Mouse (Mus musculus) forelimb bud, embryonic 11.5 days (tissue): Measurements from ENCODE around the gene Golga2.
A peak's percentile ranks its signal among the peaks of the same experiment; 100 is the strongest.

Experiments used
- DNase-seq: peaks from one replicate; pipeline ENCODE4 v3.0.0-alpha.2; 2012; ENCODE audit warnings: low read depth, low spot score

The Golga2 gene

DNA sequence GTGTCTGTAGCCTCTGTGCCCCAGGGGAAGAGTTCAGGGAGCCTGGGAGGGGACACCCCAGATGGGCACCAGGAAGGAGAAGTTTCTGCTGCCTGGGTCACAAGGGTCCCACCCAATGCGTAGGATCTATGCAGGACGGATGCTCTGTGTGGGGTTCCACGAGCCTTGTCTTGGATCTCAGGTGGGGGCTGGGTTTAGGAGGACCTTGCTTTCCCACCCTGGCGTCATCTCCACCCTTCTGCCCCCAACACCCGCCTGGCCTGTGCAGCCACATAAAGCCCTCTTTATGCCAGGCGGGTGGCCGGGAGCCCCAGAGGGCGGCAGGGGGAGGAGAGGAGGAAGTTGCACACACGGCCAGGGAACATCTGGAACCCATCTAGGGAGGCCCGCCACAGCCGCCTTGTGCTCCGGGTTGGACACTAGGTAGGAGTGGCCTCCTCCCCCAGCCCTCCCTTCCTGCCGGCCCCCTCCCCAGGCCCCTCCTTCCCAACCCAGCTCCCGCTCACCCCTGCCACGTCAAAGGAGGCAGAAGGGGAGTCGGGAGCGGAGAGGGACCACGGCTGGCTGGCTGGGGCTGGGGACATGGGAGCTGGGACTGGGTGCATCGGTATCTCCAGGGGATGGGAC is 30.7 kb downstream of the Golga2 start:
- peak; percentile 96 for DNase-seq

- DNase-seq = peak; percentile 62
Measured at GRCm38 (mm10) chr2:32318709-32319585, 31.8 kb downstream of the Golga2 start.

GRCm38 (mm10) chr2:32319586-32320580 is 32.7 kb downstream of the Golga2 start:
- DNase-seq = peak; percentile 93

GRCm38 (mm10) chr2:32320721-32321120 is 33.5 kb downstream of the Golga2 start:
- DNase-seq = no peak

DNA sequence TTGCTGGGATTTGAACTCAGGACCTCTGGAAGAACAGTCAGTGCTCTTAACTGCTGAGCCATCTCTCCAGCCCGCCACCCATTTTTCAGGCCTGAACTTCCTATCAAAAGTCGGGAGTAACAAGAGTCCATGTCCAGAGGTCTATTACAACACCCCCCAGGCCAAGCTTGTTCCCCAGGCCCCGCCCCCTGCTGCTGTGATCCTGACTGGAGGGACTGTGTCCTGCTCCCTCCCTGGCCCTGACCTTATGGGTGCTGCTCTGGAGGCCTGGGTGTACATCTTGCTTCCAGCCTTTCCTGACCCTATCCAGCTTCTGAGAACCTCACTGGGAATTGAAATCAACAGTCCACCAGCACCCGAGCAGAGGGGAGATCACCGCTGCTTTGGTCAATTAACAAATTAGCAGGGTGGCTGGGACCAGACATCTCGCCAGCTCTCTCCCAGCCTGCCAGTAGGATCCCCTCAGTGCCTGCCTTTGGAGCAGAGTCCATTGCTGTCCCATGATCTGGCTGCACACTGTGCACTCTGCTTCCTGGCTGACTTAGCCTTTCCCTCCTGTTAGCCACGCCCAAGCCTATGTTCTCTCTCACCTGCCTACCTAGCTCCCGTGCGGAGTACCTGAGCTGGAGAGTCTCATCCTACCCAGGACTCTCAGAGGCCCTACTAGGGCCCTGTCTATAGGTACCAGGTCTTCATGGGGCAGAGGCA is 34.6 kb downstream of the Golga2 start:
- DNase-seq = no peak

DNA sequence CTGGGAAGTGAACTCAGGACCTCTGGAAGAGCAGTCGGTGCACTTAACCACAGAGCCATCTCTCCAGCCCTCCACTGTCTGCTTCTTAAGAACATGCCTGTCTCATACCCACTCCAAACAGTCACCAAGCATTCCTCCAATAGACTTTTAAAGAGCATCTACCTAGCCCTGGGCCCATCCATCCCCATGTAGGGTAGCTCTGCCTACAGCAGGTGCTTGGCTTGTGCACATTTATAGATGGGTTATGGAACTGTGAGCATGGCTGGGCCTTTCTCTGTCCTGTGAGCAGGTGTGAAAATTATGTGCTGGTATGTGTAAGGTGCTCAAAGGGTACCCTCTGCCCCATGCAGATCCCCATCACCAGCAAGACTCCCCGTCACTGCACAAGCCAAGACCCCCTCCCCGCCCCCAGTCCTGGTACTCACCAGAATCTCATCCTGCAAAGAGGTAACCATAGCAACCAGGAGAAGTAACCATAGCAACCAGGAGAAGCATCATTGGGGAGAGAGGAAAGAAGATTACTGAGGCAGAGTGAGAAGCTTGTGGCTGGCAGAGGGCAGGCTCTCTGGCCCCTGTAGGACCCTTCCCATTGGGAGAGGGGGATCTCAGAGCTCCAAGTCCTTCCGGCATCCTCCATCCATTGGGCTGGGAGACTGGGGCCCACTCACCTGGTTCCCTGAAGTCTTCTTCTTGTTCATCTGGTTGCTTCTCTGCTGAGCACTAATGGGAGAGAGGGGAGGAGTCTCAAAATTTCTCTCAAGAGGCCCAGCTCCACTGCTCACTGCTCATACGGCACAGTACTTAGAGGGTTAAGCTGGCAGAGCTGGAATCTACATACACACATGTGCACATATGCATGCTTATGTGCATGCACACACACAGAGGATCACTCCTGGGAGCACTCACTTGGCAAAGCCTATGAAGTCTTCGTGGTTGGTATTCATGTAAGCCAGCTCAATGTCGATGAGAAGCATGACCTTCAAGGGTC is 35.9 kb downstream of the Golga2 start:
- DNase-seq = no peak

GRCm38 (mm10) chr2:32324322-32324721 is 37.1 kb downstream of the Golga2 start:
- no peak for DNase-seq

DNA sequence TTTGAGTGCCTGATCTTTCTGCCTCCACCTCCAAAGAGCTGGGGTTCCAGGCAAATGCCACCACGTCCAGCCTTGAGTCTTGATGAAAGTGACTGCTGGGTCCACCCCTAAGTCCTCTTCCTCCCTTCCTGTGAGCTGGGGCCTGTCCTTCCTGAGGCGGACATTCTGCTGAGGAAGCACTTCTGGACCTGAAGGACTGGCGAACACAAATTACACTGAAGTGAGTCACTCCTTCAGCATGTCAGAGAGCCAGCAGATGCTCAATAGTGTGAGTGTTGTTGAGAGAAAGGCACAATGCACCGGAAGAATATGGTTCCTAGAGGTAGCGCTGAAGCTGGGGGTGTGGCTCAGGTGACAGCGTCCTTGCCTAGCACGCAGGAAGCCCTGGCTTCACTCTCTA is 38.2 kb downstream of the Golga2 start:
- DNase-seq = no peak

DNA sequence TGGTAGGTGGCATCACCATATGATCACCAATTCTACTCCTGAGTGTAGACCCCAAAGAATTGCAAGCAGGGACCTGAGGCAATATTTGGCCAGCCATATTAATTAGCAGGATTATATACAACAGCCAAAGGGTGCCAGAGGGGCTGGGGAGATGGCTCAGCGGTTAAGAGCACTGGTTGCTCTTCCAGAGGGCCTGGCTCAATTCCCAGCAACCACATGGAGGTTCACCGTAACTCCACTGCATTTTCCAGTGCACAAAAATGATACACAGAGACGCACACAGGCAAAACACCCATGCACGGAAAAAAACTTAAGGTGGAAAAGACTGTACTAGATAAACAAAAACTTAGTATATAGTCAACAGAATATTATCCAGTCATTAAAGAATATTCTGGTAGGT is 40.0 kb downstream of the Golga2 start:
- no peak for DNase-seq

GRCm38 (mm10) chr2:32328911-32329460 is 41.8 kb downstream of the Golga2 start:
- no peak for DNase-seq

DNA sequence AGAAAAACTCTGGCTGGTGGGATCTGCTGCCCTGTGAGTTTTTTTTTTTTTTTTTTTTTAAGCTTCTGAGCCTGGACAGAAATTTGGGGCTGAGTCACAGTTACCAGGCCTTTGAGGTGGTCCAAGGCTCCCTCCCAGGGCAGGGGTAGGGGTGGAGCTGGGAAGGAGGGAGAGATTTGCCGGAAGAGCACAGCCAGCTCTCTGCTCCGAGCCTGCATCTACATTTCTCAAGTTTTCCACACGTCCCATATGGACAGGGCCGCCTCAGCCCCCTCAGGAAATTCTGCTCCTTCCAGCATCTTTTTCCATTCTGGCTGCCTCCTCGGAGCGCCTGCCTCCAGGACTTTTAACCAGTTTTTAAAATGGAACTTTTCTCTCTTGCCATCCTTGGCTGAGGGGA is 42.3 kb downstream of the Golga2 start:
- DNase-seq = no peak

GRCm38 (mm10) chr2:32332159-32332558 is 45.0 kb downstream of the Golga2 start:
- no peak for DNase-seq

GRCm38 (mm10) chr2:32335888-32336287 is 48.7 kb downstream of the Golga2 start:
- no peak for DNase-seq

DNA sequence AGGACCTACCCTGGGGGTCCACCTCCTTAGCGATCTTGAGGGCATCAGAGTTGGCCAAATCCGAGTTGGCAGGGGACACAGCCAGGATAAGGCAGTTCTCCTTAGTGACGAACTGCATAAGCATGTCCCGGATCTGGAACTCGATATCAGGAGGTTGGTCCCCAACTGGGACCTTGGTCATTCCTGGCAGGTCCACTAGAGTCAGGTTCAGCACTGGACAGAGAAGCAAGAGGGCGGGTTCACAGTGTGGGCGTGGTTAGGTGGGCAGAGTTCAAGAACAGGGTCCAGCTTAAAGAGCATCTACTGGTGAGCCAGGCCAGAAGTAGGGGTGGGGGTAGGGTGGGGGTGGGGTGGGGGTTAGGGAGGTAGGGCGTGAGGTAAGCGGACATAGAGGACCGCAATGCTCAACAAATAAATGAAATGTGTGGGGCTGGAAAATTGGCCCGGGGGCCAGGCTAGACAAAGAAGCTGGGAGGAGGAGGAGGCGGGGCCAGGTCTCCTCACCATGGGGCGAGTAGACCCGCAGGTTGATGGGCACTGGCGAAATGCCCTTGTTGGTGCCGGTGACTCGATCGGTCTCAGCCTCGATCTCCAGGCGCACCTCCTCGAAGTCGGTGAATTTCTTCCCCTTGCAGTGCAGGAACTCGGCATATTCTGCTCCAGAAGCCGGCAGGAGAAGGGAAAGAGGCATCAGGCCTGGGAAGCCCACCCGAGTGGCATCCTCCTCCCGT is 52.9 kb downstream of the Golga2 start:
- DNase-seq = no peak

DNA sequence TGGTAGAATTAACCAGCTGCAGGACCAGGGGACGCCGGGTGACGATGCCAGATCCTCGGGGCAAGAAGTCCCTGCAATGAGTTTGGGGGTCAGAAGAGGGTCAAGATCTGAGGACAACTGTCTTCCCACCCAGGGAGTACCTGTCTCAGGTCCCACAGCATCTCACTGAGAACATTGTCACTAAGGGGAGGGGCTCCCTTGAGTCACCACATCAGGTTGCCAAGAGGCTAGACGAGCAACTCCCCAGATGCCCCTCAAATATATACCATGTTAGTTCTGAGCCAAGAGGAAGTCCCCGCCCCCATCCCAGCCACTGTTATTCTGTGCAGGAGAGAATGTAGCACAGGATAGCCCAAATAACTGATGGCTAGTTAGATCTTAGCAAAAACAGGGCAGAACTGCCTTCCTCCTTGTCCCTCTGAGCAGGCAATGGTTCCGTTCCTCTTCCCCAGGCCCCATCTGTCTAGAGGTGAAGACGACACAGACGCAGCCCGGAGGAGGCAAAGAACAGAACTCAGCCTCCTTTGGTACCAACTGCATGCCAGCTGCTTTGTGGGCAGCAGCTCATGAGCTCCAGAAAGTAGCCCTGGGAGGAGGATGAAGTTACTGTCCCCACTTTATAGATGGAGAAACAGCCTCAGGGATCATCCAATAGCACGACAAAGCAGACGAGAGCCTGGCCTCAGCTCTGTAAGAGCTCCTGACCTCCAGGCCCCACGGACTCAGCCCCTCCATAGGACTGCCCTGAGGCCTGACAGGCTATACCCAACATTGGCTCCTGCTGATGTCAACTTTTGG is 53.9 kb downstream of the Golga2 start:
- DNase-seq = no peak

GRCm38 (mm10) chr2:32341634-32341939 is 54.4 kb downstream of the Golga2 start:
- DNase-seq = no peak

DNA sequence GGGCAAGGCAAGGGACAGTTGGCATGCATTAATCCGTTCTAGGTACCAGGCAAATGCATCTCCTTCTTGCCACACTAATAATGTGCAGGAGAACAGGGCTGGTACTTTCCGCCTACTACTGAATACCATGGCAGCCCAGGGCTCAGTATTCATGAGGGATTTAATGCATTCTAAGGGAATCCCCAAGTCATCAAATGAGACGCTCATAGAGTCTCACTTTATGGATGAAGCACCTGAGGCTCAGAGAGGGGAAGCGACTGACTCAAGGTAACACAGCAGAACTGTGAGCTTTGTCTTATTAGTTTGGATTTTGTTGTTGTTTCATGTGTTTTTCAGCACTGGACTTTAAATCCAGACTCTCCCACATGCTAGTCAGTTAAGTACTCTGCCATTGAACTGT is 54.9 kb downstream of the Golga2 start:
- DNase-seq = no peak

DNA sequence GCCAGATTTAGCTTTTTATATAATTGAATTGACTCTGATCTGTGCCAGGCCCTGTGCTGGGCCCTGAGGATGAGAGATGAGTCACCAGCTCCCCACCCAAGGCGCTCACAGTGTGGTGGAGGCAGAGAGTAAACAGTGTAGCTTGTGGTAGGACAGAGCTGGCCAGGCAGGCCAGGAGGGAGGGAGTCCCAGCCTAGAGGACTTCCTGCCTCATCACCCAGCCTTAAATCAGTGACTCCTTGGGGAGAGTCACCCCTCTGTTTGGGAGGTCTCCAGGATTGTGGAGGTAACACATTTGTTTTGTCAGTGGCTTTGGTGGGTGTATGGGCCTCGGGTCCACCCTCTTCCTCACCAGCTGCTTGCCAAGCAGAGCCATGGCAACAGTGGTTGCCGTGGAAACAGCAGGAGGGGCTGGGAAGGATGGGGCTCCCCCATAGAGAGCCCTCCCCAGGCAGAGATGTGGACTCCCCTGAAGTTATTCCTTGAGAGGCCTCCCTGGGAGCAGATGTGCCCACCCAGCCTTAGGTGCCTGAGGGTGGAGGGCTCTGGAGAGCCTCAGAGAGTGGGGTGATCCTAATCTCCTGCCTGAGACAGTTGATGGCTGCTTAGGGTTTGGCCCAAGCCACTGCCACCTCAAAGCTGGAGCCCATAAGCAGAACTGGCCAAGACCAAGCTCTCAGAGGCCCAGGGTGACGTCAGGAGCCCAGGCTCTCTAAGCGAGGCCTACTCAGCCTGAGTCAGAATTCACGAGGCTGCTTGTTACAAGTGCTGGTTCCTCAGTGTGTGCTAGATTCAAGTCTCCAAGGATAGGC is 55.6 kb downstream of the Golga2 start:
- DNase-seq = no peak
